Mouse (Mus musculus): Measurements from ENCODE around the gene Hdac10. TPM values are rescaled to one million over a fixed set of nuclear protein-coding genes. Genes with fewer than 3 reads are reported as not detected.
A peak's percentile ranks its signal among the peaks of the same experiment; 100 is the strongest.

Hdac10 gene
- polyA plus RNA-seq, 1 experiment from 2014 or later, result 15.5 TPM

GRCm38 (mm10) chr15:89084826-89085225 lies 43.7 kb downstream of the Hdac10 start:
- Histone ChIP-seq H3K27ac (replicated peaks; ENCODE audit: low read depth, low read length) (no peak overlapping the region), H3K27me3 (replicated peaks; ENCODE audit: control insufficient read depth, insufficient read depth, low read length) (no peaks in the 10 kb centered on the region), H3K4me3 (ENCODE audit: low read depth, low read length) (no peak overlapping the region), H3K9ac (ENCODE audit: low read depth, low read length) (no peak overlapping the region), H3K9me3 (ENCODE audit: control insufficient read depth, low read length) (no peaks in the 10 kb centered on the region), H3K4me1 (ENCODE audit: control insufficient read depth, insufficient read depth, low read length) (peaks cover 2% of the 10 kb centered on the region), H3K36me3 (ENCODE audit: control insufficient read depth, insufficient read depth, low read length) (peaks cover 66% of the 10 kb centered on the region), H3K4me2 (ENCODE audit: low read depth, low read length) (no peak overlapping the region)
- DNase-seq (ENCODE audit: low spot score), result no peak
- no peak for ATAC-seq (ENCODE audit: low read depth)
- WGBS, result 90% methylated on average over 2 of the region's 2 CpGs

- ATAC-seq (ENCODE audit: low read depth) (no peak), DNase-seq (ENCODE audit: low spot score) (no peak)
- Histone ChIP-seq H3K9ac (ENCODE audit: low read depth, low read length) (no peak overlapping the region), H3K9me3 (ENCODE audit: control insufficient read depth, low read length) (no peaks in the 10 kb centered on the region), H3K4me3 (ENCODE audit: low read depth, low read length) (no peak overlapping the region), H3K4me2 (ENCODE audit: low read depth, low read length) (no peak overlapping the region), H3K27ac (replicated peaks; ENCODE audit: low read depth, low read length) (no peak overlapping the region), H3K36me3 (ENCODE audit: control insufficient read depth, insufficient read depth, low read length) (peaks cover 72% of the 10 kb centered on the region), H3K4me1 (ENCODE audit: control insufficient read depth, insufficient read depth, low read length) (no peaks in the 10 kb centered on the region), H3K27me3 (replicated peaks; ENCODE audit: control insufficient read depth, insufficient read depth, low read length) (no peaks in the 10 kb centered on the region)
- 89% methylated on average over 1 of the region's 1 CpGs for WGBS
Measured at GRCm38 (mm10) chr15:89083906-89084305, 44.6 kb downstream of the Hdac10 start.

DNA sequence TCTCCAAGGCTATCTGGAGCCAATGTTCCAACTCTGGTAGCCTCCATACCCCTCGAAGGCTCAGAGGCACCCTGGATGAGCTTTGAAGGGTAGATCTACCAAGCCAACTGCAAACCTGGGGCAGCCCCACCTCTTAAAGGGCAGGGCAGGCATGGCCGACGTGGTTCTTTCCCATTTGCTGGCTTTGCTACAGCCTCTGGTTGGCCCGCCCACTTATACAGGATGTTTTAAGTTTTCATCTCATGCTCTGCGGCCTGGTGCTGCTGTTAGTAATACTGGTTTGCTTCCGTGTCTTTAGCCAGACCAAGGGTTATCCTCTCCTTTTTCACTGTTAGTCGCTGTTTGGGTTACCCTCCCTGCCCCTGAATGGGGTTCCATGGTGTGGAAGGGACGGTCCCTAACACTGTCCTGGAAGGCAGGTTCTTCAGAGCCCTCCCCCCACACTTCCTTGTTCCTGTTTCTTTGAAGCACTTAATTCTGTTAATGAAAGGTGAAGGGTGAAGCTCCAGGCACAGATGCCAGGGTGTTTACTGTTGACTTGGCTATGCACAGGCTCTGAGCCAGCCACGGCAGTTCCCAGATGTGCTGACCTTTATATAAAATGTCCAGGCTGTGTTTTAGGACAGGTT lies 50.2 kb downstream of the Hdac10 start:
- H3K27me3 ChIP-seq (replicated peaks; ENCODE audit: control insufficient read depth, insufficient read depth, low read length), result no peaks in the 10 kb centered on the region
- peaks cover 34% of the 10 kb centered on the region for H3K36me3 ChIP-seq (ENCODE audit: control insufficient read depth, insufficient read depth, low read length)
- H3K4me2 ChIP-seq (ENCODE audit: low read depth, low read length), result peak overlapping the region; percentile 84
- ATAC-seq (ENCODE audit: low read depth) (no peak), DNase-seq (ENCODE audit: low spot score) (peak; percentile 30)
- no peak overlapping the region for H3K4me3 ChIP-seq (ENCODE audit: low read depth, low read length)
- WGBS, result 65% methylated on average over 9 of the region's 9 CpGs
- no peaks in the 10 kb centered on the region for H3K9me3 ChIP-seq (ENCODE audit: control insufficient read depth, low read length)
- H3K27ac ChIP-seq (replicated peaks; ENCODE audit: low read depth, low read length), result no peak overlapping the region
- H3K4me1 ChIP-seq (ENCODE audit: control insufficient read depth, insufficient read depth, low read length), result peaks cover 31% of the 10 kb centered on the region
- H3K9ac ChIP-seq (ENCODE audit: low read depth, low read length), result no peak overlapping the region; the same call in 1 of the 2 replicates

DNA sequence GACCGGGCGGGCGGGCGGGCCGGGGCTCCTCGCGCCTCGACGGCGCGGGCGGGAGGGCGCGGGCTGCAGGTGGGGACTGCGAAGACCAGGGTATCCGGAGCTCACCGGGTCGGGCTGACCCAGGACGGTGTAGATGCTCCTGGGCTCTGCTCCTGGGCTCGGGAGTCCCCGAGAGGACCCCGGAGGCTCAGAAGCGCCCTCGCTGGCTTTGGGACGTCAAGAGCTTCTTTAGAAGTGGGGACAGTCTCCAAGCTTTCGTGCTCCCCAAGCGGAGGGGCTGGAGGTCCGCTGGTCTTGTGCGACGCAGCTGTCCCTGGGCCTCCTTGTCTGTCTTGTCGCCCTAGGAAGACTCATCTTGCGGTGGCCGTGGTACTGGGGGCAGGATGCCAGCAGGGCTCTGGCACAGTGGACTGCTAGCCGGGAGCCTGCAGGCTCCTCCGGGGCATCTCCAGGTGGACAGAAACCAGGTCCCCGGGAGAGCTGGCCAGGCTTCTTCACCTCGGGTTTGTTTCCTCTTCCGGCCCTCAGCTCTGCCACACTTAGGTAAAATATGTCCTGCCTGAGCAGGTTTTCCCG lies 52.3 kb downstream of the Hdac10 start:
- Histone ChIP-seq H3K4me3 (ENCODE audit: low read depth, low read length) (peak overlapping the region; percentile 57), H3K27ac (replicated peaks; ENCODE audit: low read depth, low read length) (peak overlapping the region; percentile 62), H3K9me3 (ENCODE audit: control insufficient read depth, low read length) (no peaks in the 10 kb centered on the region), H3K4me1 (ENCODE audit: control insufficient read depth, insufficient read depth, low read length) (peaks cover 31% of the 10 kb centered on the region), H3K27me3 (replicated peaks; ENCODE audit: control insufficient read depth, insufficient read depth, low read length) (no peaks in the 10 kb centered on the region), H3K4me2 (ENCODE audit: low read depth, low read length) (peak overlapping the region; percentile 84), H3K9ac (ENCODE audit: low read depth, low read length) (peak overlapping the region; percentile 80), H3K36me3 (ENCODE audit: control insufficient read depth, insufficient read depth, low read length) (peaks cover 15% of the 10 kb centered on the region; the same call in 1 of the 2 replicates)
- DNase-seq (ENCODE audit: low spot score) (peak; percentile 40), ATAC-seq (ENCODE audit: low read depth) (no peak; the same call in none of the 2 replicates)
- WGBS, result 0% methylated on average over 14 of the region's 39 CpGs

- DNase-seq (ENCODE audit: low spot score) (peak; percentile 95), ATAC-seq (ENCODE audit: low read depth) (peak; percentile 94)
- Histone ChIP-seq H3K9me3 (ENCODE audit: control insufficient read depth, low read length) (no peaks in the 10 kb centered on the region), H3K9ac (ENCODE audit: low read depth, low read length) (peak overlapping the region; percentile 80), H3K36me3 (ENCODE audit: control insufficient read depth, insufficient read depth, low read length) (peaks cover 9% of the 10 kb centered on the region; the same call in 1 of the 2 replicates), H3K4me3 (ENCODE audit: low read depth, low read length) (peak overlapping the region; percentile 57), H3K4me1 (ENCODE audit: control insufficient read depth, insufficient read depth, low read length) (peaks cover 31% of the 10 kb centered on the region), H3K27ac (replicated peaks; ENCODE audit: low read depth, low read length) (peak overlapping the region; percentile 87), H3K4me2 (ENCODE audit: low read depth, low read length) (peak overlapping the region; percentile 84), H3K27me3 (replicated peaks; ENCODE audit: control insufficient read depth, insufficient read depth, low read length) (no peaks in the 10 kb centered on the region)
- WGBS, result under 1% methylated on average over 21 of the region's 59 CpGs
Measured at GRCm38 (mm10) chr15:89075478-89076147, 52.9 kb downstream of the Hdac10 start.

GRCm38 (mm10) chr15:89074613-89075477 lies 53.7 kb downstream of the Hdac10 start, which contains the start of gene Trabd:
TSS of gene Trabd (plus strand) at chr15:89075124.
- Histone ChIP-seq H3K9ac (ENCODE audit: low read depth, low read length) (peak within 1 kb of the TSS; percentile 80), H3K9me3 (ENCODE audit: control insufficient read depth, low read length) (no peaks in the 10 kb centered on the region), H3K27me3 (replicated peaks; ENCODE audit: control insufficient read depth, insufficient read depth, low read length) (no peaks in the 10 kb centered on the region), H3K4me3 (ENCODE audit: low read depth, low read length) (peak within 1 kb of the TSS; percentile 57), H3K4me2 (ENCODE audit: low read depth, low read length) (peak within 1 kb of the TSS; percentile 84), H3K36me3 (ENCODE audit: control insufficient read depth, insufficient read depth, low read length) (peaks cover 6% of the 10 kb centered on the region; the same call in 1 of the 2 replicates), H3K27ac (replicated peaks; ENCODE audit: low read depth, low read length) (peak within 1 kb of the TSS; percentile 87), H3K4me1 (ENCODE audit: control insufficient read depth, insufficient read depth, low read length) (peaks cover 31% of the 10 kb centered on the region)
- DNase-seq (ENCODE audit: low spot score) (peak; percentile 44), ATAC-seq (ENCODE audit: low read depth) (no peak)
- WGBS, result 15% methylated on average over 11 of the region's 11 CpGs

DNA sequence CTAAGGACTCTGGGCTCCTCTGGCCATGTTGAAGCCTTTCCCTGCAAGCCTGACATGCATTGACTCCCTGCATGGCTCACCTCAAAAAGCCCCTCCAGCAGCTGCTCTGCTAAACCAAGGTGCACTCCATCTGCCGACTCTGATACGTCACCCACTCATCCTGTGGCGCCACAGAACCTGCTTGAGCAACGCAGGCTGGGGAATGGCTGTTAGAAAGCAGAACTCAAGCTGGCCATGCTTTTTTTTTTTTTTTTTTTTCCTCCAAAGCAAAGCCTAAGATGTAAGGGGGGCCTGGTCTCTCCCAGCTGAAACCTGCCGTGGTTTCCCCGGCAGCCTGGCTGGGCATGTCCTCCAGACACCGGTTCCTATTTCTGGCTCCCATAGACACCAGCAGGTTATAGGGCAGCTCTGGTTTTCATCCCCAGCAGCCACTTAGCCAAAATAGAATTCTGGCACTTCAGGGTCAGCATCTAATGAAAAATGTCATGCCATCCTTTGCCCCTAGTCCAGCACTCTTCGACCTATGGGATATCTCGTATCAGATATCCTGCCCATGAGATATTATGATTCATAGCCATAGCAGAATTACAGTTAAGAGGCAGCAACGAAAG lies 54.4 kb downstream of the Hdac10 start:
- H3K4me2 ChIP-seq (ENCODE audit: low read depth, low read length), result no peak overlapping the region
- no peaks in the 10 kb centered on the region for H3K9me3 ChIP-seq (ENCODE audit: control insufficient read depth, low read length)
- H3K36me3 ChIP-seq (ENCODE audit: control insufficient read depth, insufficient read depth, low read length), result no peaks in the 10 kb centered on the region
- no peak overlapping the region for H3K9ac ChIP-seq (ENCODE audit: low read depth, low read length)
- no peak for DNase-seq (ENCODE audit: low spot score)
- no peak overlapping the region for H3K4me3 ChIP-seq (ENCODE audit: low read depth, low read length)
- no peak for ATAC-seq (ENCODE audit: low read depth)
- WGBS, result 72% methylated on average over 10 of the region's 10 CpGs
- no peak overlapping the region for H3K27ac ChIP-seq (replicated peaks; ENCODE audit: low read depth, low read length)
- H3K27me3 ChIP-seq (replicated peaks; ENCODE audit: control insufficient read depth, insufficient read depth, low read length), result peaks cover 4% of the 10 kb centered on the region
- H3K4me1 ChIP-seq (ENCODE audit: control insufficient read depth, insufficient read depth, low read length), result peaks cover 31% of the 10 kb centered on the region

Data from embryonic facial prominence, embryonic 14.5 days (tissue).